Mouse (Mus musculus): ENCODE data around the gene Cdh3.

- TF ChIP-seq GATA1 (IDR thresholded peaks at IDR 0.05; ENCODE audit: low read length) (no peak), TAL1 (IDR thresholded peaks at IDR 0.05; ENCODE audit: low read length) (no peak)
Measured at GRCm38 (mm10) chr8:106541002-106541401, 30.3 kb downstream of the Cdh3 start.
